Mouse (Mus musculus) bone marrow, adult 2 months (tissue): Measurements from ENCODE around the gene Hoxa1.

ENCODE experiments used
- CTCF ChIP-seq: fragments of 200-500 bp; IDR thresholded peaks from 2 replicates; pipeline ENCODE4 v1.5.1; 2011; ENCODE audit warnings: low read length, control low read depth; ENCODE audit not compliant: control insufficient read depth, insufficient read depth
- POLR2A ChIP-seq: fragments of 200-500 bp; IDR thresholded peaks from 2 replicates; pipeline ENCODE4 v1.6.1; 2011; ENCODE audit warnings: low read depth, mild to moderate bottlenecking, control low read depth, low read length, borderline replicate concordance; ENCODE audit not compliant: control insufficient read depth

DNA sequence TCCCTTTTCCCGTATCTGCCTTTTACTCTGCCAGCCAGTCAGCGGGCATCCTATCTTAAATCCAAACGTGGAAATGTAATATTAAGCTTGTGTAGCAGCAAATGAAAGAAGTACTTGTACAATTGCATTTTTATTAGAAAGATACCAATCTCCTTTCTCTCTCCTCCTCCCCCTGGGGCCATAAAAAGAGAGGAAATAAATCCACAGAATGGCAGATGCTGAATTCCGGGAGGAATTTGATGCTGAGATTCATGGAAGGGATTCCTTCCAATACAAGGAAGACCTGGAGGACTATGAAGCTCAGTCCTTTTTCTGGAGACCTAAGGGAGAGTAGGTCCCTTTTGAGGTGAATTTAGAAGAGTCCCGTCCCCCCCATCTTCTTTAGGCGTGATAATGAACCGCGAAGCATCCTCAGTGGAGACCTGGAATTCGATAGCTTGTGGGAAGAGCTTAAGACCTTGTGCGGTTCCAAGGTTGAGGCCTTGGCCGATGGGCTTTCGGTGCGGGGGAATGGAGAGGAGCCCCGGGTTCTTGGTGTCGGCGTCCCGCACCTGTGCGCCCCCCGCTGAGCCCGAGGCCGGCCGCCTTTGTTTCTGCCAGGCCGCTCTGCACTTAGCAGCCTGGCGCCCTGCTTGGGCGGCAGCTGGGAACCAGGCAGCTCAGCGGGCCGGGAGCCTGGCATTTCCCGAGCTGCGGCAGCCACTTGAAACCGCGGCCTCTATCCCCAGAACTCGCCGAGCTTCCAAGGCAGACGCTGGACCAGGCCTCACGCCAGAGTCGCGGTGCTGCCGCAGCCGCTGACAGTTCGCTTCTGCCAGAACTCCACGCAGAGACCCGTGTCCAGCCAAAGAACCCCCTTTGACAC is 10.3 kb upstream of the Hoxa1 start:
- TF ChIP-seq CTCF: no peak
- TF ChIP-seq POLR2A: no peak
